9 mouse cellular contexts compared by ENCODE assay signal in the genomic region with DNA sequence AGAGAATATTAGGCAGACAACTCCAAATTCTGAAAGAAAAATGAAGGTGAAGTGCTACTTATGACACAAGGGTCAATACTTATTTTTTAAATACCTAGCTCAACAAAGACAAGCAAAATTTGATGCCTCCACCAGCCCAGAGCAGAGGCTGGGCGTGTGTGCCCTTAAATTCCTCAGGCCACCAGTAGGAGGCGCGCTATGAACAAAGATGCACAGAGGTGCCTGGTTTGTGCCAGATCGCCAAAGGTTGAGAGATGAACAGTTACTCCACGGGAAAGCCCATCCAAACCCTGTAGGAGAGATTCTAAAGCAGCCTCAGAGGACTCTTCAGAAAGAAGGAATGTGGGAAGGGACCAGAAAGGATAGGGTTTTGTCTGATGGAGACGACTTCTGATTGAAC. TPM values are rescaled to one million over a fixed set of nuclear protein-coding genes. Genes with fewer than 3 reads are reported as not detected.
DNase-seq lines count a peak whose midpoint lies in the region; ATAC-seq and TF ChIP-seq lines count a peak whose summit lies in the region.
"Had no signal": no experiment of that assay in that cellular context is flagged by ENCODE, and none has a peak within 500 bp of the region (broad histone marks: within the 10 kb centered on the region; RNA-seq: fewer than 3 reads in every experiment).

No protein-coding gene starts in this region.

- no peaks in the 10 kb centered on the region for H3K4me1 ChIP-seq in kidney, embryonic 14.5 days (ENCODE audit: control insufficient read depth, insufficient read depth, low read length)
- H3K4me1 ChIP-seq in cortical plate, adult 2 months (ENCODE audit: control insufficient read depth, insufficient read depth, low read length) = peaks cover 6% of the 10 kb centered on the region
- 0 out of 2 replicates have a peak, but pooled peaks cover 6% of the 10 kb centered on the region for H3K4me1 ChIP-seq in heart, embryonic 15.5 days (replicated peaks)

- H3K27ac ChIP-seq in kidney, embryonic 14.5 days (ENCODE audit: low read depth, low read length) = no peak overlapping the region
- no peak overlapping the region for H3K27ac ChIP-seq in cortical plate, adult 2 months (ENCODE audit: insufficient read depth, low read length)
- H3K27ac ChIP-seq in heart, embryonic 15.5 days = no peak overlapping the region
- H3K27ac ChIP-seq: embryonic facial prominence, embryonic 12.5 days had no signal

- no peak overlapping the region for H3K4me3 ChIP-seq in kidney, embryonic 14.5 days (ENCODE audit: low read length)
- H3K4me3 ChIP-seq in cortical plate, adult 2 months (ENCODE audit: insufficient read depth, low read length) = no peak overlapping the region
- H3K4me3 ChIP-seq in heart, embryonic 15.5 days = no peak overlapping the region
- H3K4me3 ChIP-seq: embryonic facial prominence, embryonic 12.5 days had no signal

- TF ChIP-seq POLR2A in cortical plate, adult 2 months (IDR thresholded peaks at IDR 0.05; ENCODE audit: extremely low read depth, insufficient read depth, low read length) = no peak

- H3K4me2 ChIP-seq in kidney, embryonic 14.5 days (replicated peaks; ENCODE audit: low read depth, low read length) = no peak overlapping the region
- no peak overlapping the region for H3K4me2 ChIP-seq in heart, embryonic 15.5 days
- H3K4me2 ChIP-seq: embryonic facial prominence, embryonic 12.5 days had no signal

- no peak for ATAC-seq in kidney, embryonic 14.5 days (ENCODE audit: low FRiP score, low TSS enrichment)
- ATAC-seq in heart, embryonic 15.5 days (replicated peaks; ENCODE audit: insufficient number of reproducible peaks, insufficient read depth, low FRiP score, low read depth) = 0 out of 2 replicates have a peak, but pooled peaks have one; percentile 58

- peak; percentile 88 for TF ChIP-seq CTCF in cortical plate, adult 2 months (IDR thresholded peaks at IDR 0.05; ENCODE audit: extremely low read depth, insufficient read depth, low read length)

- 24% methylated on average over 6 of the region's 6 CpGs for WGBS in kidney, embryonic 14.5 days
- WGBS in heart, embryonic 15.5 days = 16% methylated on average over 6 of the region's 6 CpGs

- no peaks in the 10 kb centered on the region for H3K9me3 ChIP-seq in kidney, embryonic 14.5 days (ENCODE audit: control insufficient read depth, low read length)
- H3K9me3 ChIP-seq in heart, embryonic 15.5 days (replicated peaks) = no peaks in the 10 kb centered on the region
- H3K9me3 ChIP-seq: embryonic facial prominence, embryonic 12.5 days had no signal

- no peaks in the 10 kb centered on the region for H3K27me3 ChIP-seq in kidney, embryonic 14.5 days (ENCODE audit: control insufficient read depth, insufficient read depth, low read length)
- no peaks in the 10 kb centered on the region for H3K27me3 ChIP-seq in heart, embryonic 15.5 days
- H3K27me3 ChIP-seq in splenic B cell, adult 2 months (ENCODE audit: control insufficient read depth, insufficient read depth, low read length, poor library complexity, severe bottlenecking) = no peaks in the 10 kb centered on the region
- H3K27me3 ChIP-seq: embryonic facial prominence, embryonic 12.5 days had no signal

- H3K36me3 ChIP-seq in kidney, embryonic 14.5 days (ENCODE audit: control insufficient read depth, insufficient read depth, low read length) = no peaks in the 10 kb centered on the region
- no peaks in the 10 kb centered on the region for H3K36me3 ChIP-seq in heart, embryonic 15.5 days
- no peaks in the 10 kb centered on the region for H3K36me3 ChIP-seq in splenic B cell, adult 2 months (ENCODE audit: control insufficient read depth, insufficient read depth, low read length, poor library complexity, severe bottlenecking)

- peak; percentile 23 for DNase-seq in kidney, adult 11 months
- peak; percentile 67 to 80 for DNase-seq in adrenal gland, adult 18-20 months (ENCODE audit: low spot score in 2 of 2)
- peak; percentile 32 to 42 for DNase-seq in layer of hippocampus, postnatal 14 days (ENCODE audit: low spot score in 2 of 2)
- DNase-seq in mesoderm, embryonic 11.5 days (ENCODE audit: low read depth, low spot score) = peak; percentile 73
- peak; percentile 81 for DNase-seq in splenic B cell, adult 2 months (ENCODE audit: low read depth, low spot score)

- H3K9ac ChIP-seq in kidney, embryonic 14.5 days (ENCODE audit: low read depth, low read length) = no peak overlapping the region
- no peak overlapping the region for H3K9ac ChIP-seq in heart, embryonic 15.5 days
- H3K9ac ChIP-seq: embryonic facial prominence, embryonic 12.5 days had no signal

RNA-seq across cellular contexts. Expression of a gene that starts 35.1 kb away (rescaled TPM):
- 14.3 and 17.9 TPM in 2 replicates for polyA plus RNA-seq in kidney, embryonic 14.5 days (2014; fragmentation: Nextera tagmentation; extraction: Ambion mirVana)
- 10 to 100 TPM; 28.1 to 33.2 TPM for total RNA-seq in adrenal gland, adult 18-20 months (2021)
- polyA plus RNA-seq in cortical plate, adult 2 months (2012; rRNA removed) = 56.2 and 61.1 TPM in 2 replicates
- 11.2 and 12.8 TPM in 2 replicates for polyA plus RNA-seq in heart, embryonic 15.5 days (2015; fragmentation: Nextera tagmentation; extraction: Ambion mirVana)
- total RNA-seq in layer of hippocampus, postnatal 14 days (2021) = 10 to 100 TPM; 84.2 to 88.6 TPM

RNA-seq across cellular contexts. Expression of a gene that starts 36.1 kb away (rescaled TPM):
- 12.6 and 18.5 TPM in 2 replicates for polyA plus RNA-seq in kidney, embryonic 14.5 days (2014; fragmentation: Nextera tagmentation; extraction: Ambion mirVana)
- 1 to 10 TPM; 3.5 to 4.9 TPM for total RNA-seq in adrenal gland, adult 18-20 months (2021)
- polyA plus RNA-seq in cortical plate, adult 2 months (2012; rRNA removed) = 6.4 TPM in 2 replicates
- polyA plus RNA-seq in heart, embryonic 15.5 days (2015; fragmentation: Nextera tagmentation; extraction: Ambion mirVana) = 6.9 and 7.3 TPM in 2 replicates
- 1 to 10 TPM; 5.2 to 5.7 TPM for total RNA-seq in layer of hippocampus, postnatal 14 days (2021)

Comparison
In these comparisons a context has a peak if more than half of its experiments do, and no peak if none do; other contexts are left out.
1. DNase-seq: peak in every context shown above with its lines; median percentile 81 in splenic B cell, adult 2 months; 74 in adrenal gland, adult 18-20 months; 73 in mesoderm, embryonic 11.5 days; 37 in layer of hippocampus, postnatal 14 days; 23 in kidney, adult 11 months.